Mouse (Mus musculus) induced T-regulatory cell, adult 2 months (primary cell): ENCODE measurements around the gene Myh6.
"Not testable (repeated sequence)": the region's sequence is repeated elsewhere in the genome, so short reads cannot be mapped to it uniquely, and the experiment has no call there.

Experiments used
- DNase-seq: peaks from one replicate; pipeline ENCODE4 v3.0.0-alpha.2; 2012; ENCODE audit warnings: low read depth

Myh6 gene

DNA sequence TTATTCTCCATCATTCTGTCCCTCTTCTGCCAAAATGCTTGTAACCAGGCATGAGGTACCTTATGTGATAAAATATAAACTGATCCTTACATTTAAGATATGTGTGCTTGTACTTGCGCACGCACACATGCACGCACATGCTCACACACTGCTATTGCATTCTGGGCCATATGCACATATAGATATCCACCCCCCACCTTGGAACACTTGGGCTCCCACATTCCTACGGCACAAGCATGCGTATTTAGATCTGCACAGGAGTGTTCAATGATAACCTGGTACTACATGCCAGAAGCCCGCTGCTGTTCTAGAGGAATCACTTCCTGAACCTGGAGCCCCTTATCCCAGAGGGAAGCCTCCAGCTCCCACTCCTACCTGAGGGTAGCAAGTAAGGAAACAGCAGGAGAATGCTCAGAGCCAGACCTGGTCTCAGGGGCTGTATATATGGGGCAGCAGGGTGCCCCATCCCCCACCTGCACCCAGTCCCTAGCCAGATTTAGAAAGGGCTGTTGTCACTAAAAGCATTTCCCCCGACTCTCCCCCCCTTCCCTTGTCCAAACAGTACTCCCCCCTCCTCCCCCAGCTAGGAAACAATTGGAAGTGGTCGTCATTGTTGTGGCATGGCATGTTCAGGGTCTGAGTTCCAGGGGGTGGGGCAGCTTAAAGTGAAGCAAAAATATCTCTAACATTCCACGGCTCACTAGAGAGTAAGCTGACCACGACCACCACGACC lies 27.6 kb upstream of the Myh6 start, which contains the start of gene Myh7:
TSS of gene Myh7 (minus strand) at position 491 of the 733 bp plus-strand sequence.
- DNase-seq, result no peak

DNA sequence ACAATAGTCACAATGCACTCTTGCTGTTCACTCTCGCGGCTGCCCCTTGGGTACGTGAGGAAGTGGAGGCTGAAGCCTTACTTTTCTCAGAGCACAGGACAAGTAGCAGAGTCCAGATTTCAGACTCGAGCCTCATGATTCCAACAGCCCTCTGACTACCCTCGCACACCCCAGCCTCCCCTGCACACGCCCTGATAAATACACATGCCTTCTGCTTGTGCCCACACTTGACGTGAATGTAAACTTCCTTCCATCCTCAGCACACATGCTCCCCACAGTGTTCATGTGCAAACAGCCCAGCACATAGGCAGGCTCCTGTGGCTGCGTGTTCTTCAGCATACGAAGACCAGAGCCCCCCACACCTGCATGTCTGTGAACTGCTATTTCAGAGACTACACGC lies 26.9 kb upstream of the Myh6 start:
- no peak for DNase-seq

GRCm38 (mm10) chr14:54992196-54992595 lies 25.5 kb upstream of the Myh6 start:
- DNase-seq, result no peak

DNA sequence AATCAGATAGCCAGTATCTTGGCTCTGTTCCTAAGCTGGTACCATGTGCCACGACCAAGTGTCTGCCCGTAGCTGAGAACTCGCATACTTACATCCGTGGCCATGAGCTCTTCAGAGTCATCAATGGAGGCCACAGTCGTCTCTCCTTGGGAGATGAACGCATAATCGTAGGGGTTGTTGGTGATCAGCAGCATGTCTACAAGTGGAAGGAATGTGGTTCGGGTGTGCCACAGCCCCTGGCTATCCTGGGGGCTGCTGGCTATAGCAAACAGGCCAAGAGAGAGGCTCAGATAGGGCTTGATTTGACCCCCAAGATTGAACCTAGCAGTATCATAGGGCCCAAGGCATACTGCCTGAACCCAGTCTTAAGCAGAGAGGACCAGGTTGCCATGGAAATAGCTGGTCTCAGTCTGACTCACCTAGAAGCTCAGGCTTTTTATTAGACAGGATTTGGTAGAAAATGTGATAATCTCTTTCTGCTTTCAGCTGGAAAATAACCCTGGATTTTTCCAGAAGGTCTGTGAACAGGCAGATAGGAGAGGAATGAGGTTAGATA lies 23.2 kb upstream of the Myh6 start:
- no peak for DNase-seq

DNA sequence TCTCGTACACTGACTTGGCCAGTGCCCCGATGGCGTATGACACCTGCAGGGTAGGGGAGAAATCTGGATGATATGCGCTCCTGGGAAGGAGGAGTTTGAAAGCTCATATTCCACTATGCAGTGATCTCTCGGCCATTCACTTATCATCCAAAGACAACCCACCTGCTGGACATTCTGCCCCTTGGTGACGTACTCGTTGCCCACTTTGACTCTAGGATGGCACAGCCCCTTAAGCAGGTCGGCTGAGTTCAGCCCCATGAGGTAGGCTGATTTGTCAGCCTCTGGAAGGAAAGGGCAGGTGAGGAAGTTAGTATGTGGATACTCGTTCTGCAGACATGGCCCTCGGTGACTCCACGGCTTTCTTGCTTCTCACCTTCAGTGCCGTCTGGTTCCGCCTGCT lies 22.2 kb upstream of the Myh6 start:
- DNase-seq, result no peak

DNA sequence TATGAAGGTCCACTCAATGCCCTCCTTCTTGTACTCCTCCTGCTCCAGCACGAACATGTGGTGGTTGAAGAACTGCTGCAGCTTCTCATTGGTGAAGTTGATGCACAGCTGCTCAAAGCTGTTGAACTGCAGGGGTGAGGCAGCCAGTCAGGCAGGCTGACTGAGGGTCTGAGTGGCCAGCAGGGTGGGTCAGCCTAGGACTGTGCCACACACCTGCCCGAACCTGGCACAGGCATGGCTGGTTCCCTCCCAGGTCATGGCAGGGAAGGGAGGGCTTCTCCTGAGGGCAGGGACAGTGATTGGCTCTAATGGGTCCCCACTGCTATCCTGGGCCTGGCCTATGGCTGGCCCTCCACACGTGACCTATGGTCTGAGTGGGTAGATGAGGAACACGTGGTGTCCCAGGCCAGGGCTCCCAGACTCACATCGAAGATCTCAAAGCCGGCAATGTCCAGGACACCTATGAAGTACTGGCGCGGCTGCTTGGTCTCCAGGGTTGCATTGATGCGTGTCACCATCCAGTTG lies 21.7 kb upstream of the Myh6 start:
- not testable (repeated sequence) for DNase-seq

DNA sequence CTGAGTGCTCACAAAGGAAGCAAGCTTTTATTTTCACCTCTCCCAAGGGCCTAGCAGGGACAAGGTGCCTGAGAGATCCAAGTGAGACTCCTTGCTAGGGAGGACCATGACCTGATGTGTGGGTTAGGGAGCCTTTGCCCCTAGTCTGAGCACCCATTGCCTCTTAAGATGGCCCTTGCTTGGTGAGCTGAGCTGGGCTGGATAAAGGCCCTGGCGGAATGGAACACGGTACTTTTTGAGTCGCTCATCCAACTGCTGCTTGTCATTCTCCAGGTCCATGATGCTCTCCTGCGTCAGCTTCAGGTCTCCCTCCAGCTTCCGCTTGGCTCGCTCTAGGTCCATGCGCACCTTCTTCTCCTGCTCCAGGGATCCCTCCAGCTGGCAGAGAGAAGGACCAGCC lies 15.2 kb upstream of the Myh6 start:
- no peak for DNase-seq

GRCm38 (mm10) chr14:54978664-54979063 lies 11.9 kb upstream of the Myh6 start:
- DNase-seq, result no peak

GRCm38 (mm10) chr14:54976633-54977032 lies 9.9 kb upstream of the Myh6 start, which contains the start of gene Gm17428:
Gene Gm17428, plus strand, starts transcription at chr14:54976933.
- DNase-seq, result no peak

DNA sequence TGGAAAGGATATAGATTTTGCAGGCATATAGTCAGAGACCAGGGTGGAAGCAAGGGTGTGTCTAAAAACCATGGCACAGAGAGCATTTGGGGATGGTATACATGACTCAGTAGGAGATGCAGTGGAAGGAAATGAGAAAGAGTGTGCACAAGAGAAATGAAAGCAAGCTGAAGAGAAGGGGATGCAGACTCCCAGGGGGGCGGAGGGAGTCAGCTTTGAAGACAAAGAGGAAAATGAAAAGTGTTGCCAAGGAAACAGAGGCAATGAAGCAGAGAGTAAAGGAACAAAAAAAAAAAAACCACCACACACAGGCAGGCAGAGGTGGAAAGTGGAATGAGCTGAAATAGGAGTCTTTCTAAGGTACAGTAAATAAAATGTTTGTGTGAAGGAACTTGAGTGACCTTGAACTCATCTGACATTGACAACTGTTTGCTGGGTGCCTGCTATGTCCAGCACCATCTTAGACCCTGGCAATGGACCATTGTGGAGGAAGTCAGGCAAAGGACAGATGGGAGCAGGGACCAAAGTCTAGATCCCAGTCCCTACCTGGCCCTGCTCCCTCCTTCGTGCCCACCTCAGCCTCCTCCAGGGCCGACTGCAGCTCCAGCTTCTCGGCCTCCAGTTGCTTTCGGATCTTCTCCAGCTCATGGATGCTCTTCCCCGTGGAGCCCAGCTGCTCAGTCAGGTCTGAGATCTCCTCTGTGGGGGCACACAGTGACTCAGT lies 7.5 kb upstream of the Myh6 start:
- DNase-seq, result no peak

DNA sequence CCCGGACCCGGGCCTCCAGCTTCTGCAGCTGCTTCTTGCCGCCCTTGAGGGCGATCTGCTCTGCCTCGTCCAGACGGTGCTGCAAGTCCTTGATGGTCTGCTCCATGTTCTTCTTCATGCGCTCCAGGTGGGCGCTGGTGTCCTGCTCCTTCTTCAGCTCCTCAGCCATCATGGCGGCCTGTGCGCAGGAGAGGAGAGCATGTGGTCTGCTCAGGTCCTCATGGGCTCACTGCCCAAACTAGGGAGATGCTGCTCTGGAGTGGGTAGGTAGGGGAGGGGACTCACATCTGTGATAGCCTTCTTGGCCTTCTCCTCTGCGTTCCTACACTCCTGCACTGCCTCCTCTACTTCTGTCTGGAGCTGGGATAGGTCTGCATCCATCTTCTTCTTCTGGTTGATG lies 6.1 kb upstream of the Myh6 start:
- DNase-seq, result not testable (repeated sequence)

DNA sequence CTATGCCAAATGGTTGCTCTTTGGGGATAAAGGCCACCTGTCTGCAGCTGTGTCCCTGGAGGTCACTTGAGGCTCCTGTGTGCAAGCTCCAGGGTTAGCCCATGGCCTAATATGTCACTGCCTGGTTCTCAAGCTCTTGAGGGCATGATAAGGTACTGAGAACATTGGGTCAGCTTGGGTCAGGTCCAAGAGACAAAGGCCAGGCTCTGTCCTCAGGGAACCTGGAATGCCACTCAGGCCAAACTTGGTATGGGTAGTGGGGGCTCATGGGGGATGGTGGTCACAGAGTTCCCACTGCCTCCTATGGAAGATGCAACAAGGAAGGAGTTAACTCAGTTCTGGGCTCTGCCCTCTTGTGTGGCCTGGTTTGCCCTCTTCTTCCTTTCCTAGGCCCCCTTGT lies 1.6 kb upstream of the Myh6 start:
- no peak for DNase-seq

DNA sequence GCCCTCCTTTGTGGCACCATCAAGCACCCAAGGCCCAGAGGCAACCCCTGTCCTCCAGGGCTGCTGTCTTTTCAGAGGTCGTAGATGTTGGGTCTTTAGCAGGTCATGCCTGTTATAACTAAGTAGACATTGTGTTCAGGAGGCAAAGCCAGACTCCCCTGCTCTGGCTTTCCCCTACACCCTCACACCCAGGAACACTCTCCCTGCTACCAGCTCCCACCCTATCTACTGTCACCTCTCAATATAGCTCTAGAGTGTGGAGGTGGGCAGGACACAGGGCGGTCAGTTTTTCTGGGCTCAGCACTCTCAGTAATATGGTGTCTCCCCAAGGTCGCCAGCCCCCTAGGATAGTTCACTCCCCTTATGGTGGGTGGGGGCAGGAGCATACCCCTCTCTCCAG lies 1.1 kb upstream of the Myh6 start:
- no peak for DNase-seq

DNA sequence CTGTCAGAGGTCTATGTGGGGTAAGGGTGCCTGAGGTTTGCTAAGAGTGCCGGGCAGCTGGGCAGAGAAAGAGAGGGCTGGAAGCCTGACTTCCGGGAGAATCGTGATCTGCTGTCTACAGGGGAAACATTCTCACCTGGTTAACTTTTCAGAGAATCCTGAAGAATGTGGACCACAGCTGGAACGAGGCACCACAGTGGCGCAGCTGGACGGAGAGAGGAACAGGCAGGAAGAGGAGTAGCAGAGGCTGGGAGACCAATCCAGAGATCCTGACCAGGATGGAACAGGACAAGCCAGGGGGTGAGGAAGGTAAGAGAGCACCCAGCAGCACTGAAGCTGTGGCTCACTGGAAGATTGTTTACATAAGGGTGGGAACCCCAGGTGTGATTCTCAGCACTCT lies 1.1 kb downstream of the Myh6 start:
- DNase-seq, result no peak

DNA sequence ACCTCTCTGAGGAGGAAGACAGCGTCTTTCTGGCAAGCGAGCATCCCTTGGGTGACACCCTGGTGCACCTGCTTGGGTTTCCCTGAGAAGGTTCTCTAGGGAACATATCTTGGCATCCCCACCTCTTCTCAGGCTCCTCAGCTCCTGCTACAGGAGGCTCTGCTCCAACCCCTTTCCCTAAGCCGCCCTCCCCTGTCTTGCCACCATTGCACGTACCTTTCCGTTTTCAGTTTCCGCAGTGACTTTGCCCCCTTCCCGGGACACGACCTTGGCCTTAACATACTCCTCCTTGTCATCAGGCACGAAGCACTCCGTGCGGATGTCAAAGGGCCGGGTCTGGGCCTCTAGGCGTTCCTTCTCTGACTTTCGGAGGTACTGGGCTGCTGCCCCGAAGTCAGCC lies 1.7 kb downstream of the Myh6 start:
- DNase-seq, result no peak

- DNase-seq, result no peak
Measured at GRCm38 (mm10) chr14:54963727-54964126, 3.0 kb downstream of the Myh6 start.

GRCm38 (mm10) chr14:54962714-54963113 lies 4.0 kb downstream of the Myh6 start:
- no peak for DNase-seq

GRCm38 (mm10) chr14:54961487-54961886 lies 5.2 kb downstream of the Myh6 start:
- no peak for DNase-seq

DNA sequence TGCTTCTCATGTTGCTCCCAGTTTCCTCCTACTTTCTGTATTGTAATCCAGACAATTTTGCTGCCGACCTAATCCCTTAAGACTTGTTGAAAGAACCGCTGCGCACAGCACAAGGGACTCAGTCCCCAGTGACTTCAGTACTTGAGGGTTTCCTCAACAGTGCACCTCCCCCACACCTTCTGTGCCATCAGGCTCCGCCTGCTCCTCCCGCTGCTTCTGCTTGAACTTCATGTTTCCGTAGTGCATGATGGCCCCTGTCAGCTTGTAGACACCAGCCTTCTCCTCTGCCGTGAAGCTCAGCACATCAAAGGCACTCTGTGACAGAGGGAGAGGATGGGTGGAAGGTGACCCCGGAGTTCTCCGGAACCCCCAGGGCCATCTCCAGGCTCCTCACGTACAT lies 6.0 kb downstream of the Myh6 start:
- peak; percentile 7 for DNase-seq

- DNase-seq, result not testable (repeated sequence)
Measured at GRCm38 (mm10) chr14:54959853-54960613, 6.7 kb downstream of the Myh6 start.

GRCm38 (mm10) chr14:54959197-54959596 lies 7.5 kb downstream of the Myh6 start:
- DNase-seq, result no peak

GRCm38 (mm10) chr14:54958503-54958902 lies 8.2 kb downstream of the Myh6 start:
- DNase-seq, result no peak
